Mouse (Mus musculus) lung, postnatal 4 days (tissue): ENCODE measurements around the gene Prph2.

Experiments
- DNase-seq, 2 experiments: peaks; one replicate each; pipeline ENCODE4 v3.0.0; 2021

The Prph2 gene

GRCm38 (mm10) chr17:46890843-46891594 is 19.2 kb upstream of the Prph2 start:
- peak; percentile 58 to 62 for DNase-seq

DNA sequence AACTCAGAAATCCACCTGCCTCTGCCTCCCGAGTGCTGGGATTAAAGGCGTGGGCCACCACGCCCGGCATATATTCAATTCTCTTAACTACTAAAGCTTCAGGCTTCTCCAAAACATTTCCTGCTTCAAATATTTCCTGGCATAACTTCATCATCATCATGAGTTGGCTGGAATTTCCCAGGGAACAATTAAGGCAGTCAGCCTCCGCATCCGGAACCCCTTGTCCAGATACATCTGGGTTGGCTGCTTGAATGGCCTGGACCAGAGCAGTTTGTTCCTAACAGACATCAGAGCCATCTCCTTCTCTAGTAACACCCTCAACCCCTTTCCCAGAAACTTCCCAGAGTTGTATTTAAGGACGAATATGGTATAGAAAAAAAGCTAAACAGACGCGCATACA is 14.8 kb upstream of the Prph2 start:
- DNase-seq, result no peak

GRCm38 (mm10) chr17:46897221-46897950 is 12.9 kb upstream of the Prph2 start:
- peak; percentile 42 to 51 for DNase-seq

DNA sequence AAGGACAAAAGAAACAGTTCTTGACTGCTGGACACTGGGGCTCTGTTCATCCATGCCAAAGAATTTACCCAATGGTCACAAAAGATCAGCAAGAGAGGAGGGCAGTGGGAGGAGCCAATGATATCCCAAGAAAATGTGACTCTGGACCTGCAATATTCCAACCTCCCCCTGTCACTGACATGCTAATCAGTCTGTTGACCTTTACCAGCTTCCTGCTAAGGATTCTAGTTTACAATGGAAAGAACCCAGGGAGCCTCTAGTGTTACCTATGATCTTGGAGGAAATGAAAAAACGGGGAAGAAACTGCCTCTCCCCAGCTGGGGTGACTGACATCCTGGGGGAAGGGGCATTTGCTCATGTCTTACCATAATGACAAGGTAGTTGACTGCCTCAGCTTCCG is 9.3 kb upstream of the Prph2 start:
- no peak for DNase-seq

DNA sequence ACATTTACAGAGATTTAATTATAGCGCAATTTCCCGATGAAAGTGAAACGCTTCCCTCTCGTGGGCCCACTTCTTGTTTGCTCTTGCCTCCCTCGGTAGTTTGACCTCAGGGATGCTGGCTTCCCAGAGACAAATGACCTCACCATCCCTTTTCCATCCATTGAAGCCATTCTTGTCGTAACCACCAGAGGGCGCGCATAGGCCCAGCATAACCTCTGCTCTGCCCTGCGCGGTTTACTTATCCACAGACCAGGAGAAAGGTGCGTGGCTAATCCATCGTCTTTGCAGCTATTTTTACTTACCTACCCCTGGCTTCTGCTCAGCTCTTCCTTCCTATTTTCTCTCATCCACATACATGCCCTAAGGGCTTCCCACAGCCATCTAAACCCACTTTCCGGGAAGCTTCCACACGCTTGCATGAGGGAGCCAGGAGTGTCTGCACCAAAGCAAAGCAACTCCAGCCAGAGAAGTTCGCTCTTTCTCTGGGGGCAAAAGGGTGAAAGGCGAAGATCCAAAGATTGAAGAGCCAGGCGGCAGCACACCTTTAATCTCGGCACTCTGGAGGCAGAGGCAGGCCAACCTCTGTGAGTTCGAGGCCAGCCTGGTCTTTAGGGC is 6.3 kb upstream of the Prph2 start:
- peak; percentile 60 to 84 for DNase-seq

- DNase-seq, result no peak
These were observed 2.1 kb downstream of the Prph2 start for GRCm38 (mm10) chr17:46912331-46912730.

DNA sequence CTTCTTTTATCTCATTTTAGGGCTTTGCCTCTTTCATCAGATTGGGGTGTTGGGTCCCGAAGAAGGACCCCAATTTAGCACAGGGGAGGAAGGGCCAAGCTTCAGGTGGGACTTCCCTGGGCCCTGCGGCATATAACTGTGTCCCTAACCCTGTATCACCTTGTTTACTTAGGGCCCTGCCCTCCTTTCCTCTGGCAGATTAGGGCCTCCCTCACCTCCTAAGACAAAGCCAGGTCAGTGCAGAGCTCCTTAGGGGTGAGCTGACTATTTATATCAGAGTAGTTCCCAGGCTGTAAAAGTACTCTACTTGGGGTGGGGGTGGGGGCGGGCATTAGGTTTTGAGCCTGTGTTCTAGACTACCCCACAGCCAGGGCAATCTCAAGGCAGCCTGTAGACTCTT is 4.9 kb downstream of the Prph2 start:
- DNase-seq, result no peak

- no peak for DNase-seq
These were observed 8.7 kb downstream of the Prph2 start for GRCm38 (mm10) chr17:46918951-46919350.

DNA sequence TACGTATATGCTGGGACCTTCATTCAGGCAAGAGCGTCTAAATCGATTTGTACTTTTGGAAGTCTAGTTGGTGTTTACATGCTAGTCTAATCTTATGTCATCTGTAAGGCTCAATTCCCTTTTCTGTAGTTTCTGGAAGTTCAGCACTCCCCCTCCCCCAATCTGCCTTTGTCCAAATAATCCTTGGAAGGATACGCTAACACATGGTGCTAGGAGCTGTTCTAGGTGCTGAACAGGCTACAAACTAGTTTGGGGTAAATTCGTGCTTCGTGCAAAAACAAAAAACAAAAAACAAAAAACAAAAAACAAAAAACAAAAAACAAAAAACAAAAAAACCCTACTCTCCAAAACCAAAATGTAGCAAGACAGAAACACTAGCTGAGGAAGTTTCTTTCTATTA is 10.6 kb downstream of the Prph2 start:
- no peak for DNase-seq

GRCm38 (mm10) chr17:46926192-46926591 is 15.9 kb downstream of the Prph2 start:
- no peak for DNase-seq

GRCm38 (mm10) chr17:46926941-46927340 is 16.7 kb downstream of the Prph2 start:
- no peak for DNase-seq

DNA sequence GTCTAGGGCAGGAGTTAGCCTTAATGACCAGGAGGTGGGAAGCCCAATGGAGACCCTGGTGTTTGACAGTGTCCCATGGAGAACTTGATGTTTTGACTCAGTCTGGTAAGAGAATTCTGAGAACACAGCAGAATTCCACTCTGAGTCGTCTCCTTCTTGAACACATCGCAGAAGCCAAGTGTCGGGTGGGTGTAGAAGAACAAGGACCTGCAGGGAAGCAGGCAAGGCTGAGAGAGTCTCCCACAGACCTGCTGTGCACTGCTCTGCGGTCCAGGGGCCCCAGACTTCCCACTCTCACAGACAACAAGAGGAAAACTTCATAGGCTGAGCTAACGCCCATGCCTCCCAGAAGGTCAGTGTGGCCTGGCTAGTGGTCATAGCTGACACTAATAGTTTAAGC is 17.5 kb downstream of the Prph2 start:
- DNase-seq, result no peak

DNA sequence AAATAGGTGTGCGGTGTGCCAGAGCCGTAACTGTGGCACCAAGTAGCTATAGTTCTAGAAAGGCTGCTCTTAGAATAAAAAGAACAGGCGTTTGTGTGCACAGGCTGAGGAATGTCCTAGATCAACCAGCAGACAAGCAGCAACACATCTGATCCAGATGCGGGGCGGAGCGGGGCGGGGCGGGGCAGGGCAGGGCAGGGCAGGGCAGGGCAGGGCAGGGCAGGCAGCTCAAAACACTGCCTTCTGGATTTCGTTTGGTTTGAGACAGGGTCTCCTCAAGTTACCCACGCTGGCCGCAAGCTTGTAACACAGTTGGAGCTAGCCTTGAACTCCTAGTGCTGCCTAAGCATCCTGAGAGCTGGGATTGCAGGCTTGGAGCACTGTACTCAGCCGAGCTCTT is 19.0 kb downstream of the Prph2 start:
- DNase-seq, result no peak

DNA sequence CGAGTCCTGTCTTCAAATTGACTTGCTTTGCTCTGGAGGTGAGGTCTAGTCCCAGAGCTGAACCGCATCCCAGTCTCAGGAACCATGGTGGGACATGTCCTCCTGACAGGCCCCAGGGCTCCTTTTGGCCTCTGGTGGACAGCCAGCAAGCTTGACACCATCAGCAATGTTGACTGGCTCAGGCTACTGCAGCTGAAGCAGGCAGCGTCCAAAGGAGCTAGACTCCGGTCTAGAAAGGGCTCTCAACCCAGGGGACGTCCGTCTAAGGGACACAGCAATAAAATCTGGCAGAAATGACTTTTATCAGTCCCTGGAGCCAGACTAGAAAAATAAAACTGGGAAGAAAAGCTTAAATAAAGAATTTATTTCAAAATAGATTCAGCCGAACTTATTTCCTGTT is 19.6 kb downstream of the Prph2 start:
- no peak for DNase-seq

DNA sequence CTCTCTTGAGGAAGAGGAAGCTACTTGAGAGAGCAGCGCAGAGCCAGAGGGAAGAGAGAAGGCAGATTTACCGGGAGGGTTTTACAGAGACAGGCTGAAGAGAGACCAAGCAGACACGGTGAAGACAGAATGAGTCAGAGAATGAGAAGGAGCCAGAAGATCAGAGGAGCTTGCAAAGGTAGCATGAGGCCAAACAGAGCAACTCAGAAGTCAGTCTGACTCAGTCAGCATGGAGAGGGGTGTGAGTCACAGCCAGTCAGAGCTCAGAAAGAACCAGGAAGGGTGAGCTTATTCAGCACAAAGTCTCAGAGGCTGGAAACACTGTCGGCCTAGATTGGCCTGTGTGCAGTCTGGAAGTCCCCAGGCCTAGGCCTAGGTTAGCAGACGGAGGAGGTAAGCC is 22.7 kb downstream of the Prph2 start:
- DNase-seq, result no peak

DNA sequence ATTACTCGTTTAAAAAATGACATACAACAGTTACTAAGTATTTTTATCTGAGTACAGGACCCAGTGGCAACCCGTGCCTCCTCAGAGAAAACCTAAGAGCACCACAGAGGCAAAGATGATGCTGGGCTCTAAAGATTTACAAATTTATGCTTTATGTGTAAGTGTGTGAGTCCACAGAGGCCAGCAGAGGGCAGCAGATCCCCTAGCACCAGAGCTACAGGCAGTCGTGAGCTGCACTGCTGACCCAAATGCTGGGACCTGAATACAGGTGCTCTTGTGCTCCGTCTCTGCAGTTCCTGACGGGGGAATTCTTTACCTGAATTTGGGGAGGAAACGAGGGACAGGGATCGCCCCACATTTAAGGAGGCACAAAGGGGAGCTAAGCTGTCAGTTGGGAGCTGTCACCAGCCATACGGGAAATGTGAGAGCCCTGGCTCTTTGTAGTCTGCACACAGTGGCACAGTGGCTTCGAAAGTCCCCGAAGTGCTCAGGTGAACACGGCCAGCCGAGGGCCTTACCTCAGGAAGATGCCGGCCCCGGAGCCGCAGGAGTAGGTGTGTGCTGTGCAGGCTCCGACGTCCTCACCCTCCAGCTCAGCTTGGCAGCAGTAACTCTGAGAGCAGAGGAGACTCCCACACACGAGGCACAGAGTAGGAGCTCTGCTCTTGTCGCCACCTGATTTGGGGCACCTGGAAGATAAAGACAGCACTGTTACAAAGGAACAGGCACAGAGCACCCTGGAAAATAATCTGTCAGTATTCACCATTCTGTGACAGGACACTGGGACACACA is 23.5 kb downstream of the Prph2 start:
- peak; percentile 40 to 57 for DNase-seq

DNA sequence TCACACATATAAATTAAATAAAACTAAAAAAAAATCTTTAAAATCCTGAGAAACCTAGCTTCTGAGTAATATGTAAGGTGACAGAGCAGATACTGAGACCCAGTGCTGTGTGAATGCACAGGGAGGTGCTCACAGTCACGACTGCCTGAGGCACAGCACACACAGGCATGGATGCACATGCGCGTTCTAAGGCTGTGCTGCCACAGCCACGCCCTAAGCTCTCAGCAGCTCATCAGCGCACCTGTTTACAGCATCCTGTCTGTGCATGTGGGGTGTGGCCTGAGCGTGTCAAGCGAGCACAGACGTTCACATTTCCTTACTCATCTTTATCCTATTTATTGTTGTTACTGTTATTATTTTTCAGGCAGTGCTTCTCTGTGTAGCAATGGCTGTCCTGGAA is 30.2 kb downstream of the Prph2 start:
- DNase-seq, result no peak

DNA sequence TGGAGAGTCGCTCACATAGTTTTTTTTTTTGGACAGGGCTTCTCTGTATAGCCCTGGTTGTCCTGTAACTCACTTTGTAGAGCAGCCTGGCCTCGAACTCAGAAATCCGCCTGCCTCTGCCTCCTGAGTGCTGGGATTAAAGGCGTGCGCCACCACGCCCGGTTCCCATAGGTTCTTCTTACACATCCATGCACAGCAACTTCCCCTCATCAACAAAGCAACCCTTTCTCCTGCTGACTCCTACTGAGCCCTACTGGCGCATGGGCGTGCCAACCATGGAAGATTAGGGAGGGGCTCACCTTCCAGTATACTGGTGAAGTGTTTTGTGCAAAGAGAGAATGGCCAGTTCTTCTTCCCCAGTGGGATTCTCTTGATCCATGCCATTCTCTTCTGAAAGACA is 32.2 kb downstream of the Prph2 start:
- DNase-seq, result no peak

GRCm38 (mm10) chr17:46946276-46946675 is 36.0 kb downstream of the Prph2 start:
- no peak for DNase-seq

GRCm38 (mm10) chr17:46958045-46958444 is 47.8 kb downstream of the Prph2 start:
- no peak for DNase-seq

DNA sequence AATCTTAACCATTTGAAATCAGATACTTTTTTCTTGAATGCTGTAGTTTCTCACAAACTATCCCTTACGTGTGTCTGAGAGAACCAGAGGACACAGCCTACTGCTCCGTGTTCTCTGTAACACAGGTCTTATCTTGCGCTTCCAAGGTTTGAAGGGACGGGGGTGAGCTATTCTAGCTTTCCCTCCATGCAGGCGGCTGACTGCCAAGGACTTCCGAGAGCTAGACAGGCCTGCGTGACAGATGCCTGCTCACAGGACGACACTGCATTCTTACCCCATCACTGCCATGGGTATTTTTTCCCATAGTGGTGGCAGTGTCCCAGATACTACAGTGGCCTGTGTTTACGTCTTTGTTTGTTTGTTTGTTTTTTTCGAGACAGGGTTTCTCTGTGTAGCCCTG is 50.0 kb downstream of the Prph2 start:
- no peak for DNase-seq

GRCm38 (mm10) chr17:46962153-46962552 is 51.9 kb downstream of the Prph2 start:
- no peak for DNase-seq

- no peak for DNase-seq
These were observed 52.9 kb downstream of the Prph2 start for GRCm38 (mm10) chr17:46963186-46963585.
